In genomic region chr6:47454131-47454574, GRCm38 (mm10) we compare ENCODE assay signal across 8 mouse cellular contexts. TPM values are rescaled to one million over a fixed set of nuclear protein-coding genes. Genes with fewer than 3 reads are reported as not detected.
DNase-seq lines count a peak whose midpoint lies in the region; ATAC-seq and TF ChIP-seq lines count a peak whose summit lies in the region.

No protein-coding gene starts in this region.

- H3K9ac ChIP-seq in hindbrain, postnatal 0 days (replicated peaks; ENCODE audit: low read length), result peak overlapping the region; percentile 100

- no peaks in the 10 kb centered on the region; the same call in 1 of the 2 replicates for H3K4me1 ChIP-seq in hindbrain, postnatal 0 days (ENCODE audit: insufficient read depth, low read length)

- no peaks in the 10 kb centered on the region for H3K36me3 ChIP-seq in hindbrain, postnatal 0 days (ENCODE audit: insufficient read depth, low read length)

- no peaks in the 10 kb centered on the region for H3K9me3 ChIP-seq in hindbrain, postnatal 0 days (ENCODE audit: low read length)

- peak overlapping the region; percentile 79 for H3K4me3 ChIP-seq in hindbrain, postnatal 0 days (ENCODE audit: low read length)

- peak overlapping the region; percentile 92 for H3K27ac ChIP-seq in hindbrain, postnatal 0 days

- no peaks in the 10 kb centered on the region for H3K27me3 ChIP-seq in hindbrain, postnatal 0 days (ENCODE audit: insufficient read depth, low read length)

- peak; percentile 89 for ATAC-seq in hindbrain, postnatal 0 days
- peak; percentile 86 for ATAC-seq in megakaryocyte, adult 5-6 weeks (ENCODE audit: poor library complexity, severe bottlenecking)

- WGBS in hindbrain, postnatal 0 days, result under 1% methylated on average over 47 of the region's 72 CpGs

- peak overlapping the region; percentile 81 for H3K4me2 ChIP-seq in hindbrain, postnatal 0 days (ENCODE audit: low read depth, low read length)

- peak; percentile 20 for DNase-seq in WW6 (ENCODE audit: low read depth, low spot score)
- peak; percentile 80 to 88 for DNase-seq in cerebellum, postnatal 36 days
- peak; percentile 83 for DNase-seq in gastrocnemius, adult 18-20 months (ENCODE audit: low spot score)
- peak; percentile 77 for DNase-seq in hindbrain, postnatal 0 days (ENCODE audit: low spot score)
- DNase-seq in left cerebral cortex, adult 8-10 months (ENCODE audit: low spot score in 2 of 2), result peak; percentile 39 to 46
- DNase-seq in retina, postnatal 7 days (ENCODE audit: low read depth, low spot score), result peak; percentile 61
- peak; percentile 88 for DNase-seq in urinary bladder, postnatal 14 days (ENCODE audit: low spot score)

- TF ChIP-seq CTCF in hindbrain, postnatal 0 days (IDR thresholded peaks at IDR 0.05; ENCODE audit: low read depth), result no peak

RNA-seq across cellular contexts. Expression of gene Cul1, which starts 1.0 kb away (rescaled TPM):
- 10 to 100 TPM; 66.2 to 70.8 TPM for total RNA-seq in gastrocnemius, adult 18-20 months (2021)
- 83.3 and 93.3 TPM in 2 replicates for total RNA-seq in hindbrain, postnatal 0 days (2014; rRNA removed)
- polyA plus RNA-seq in hindbrain, postnatal 0 days (2015; fragmentation: Nextera tagmentation; extraction: Ambion mirVana), result 111 TPM in 2 replicates
- 100 to 1,000 TPM; 105 to 118 (median 113) TPM for total RNA-seq in left cerebral cortex, adult 8-10 months (2022)
- 138 and 160 TPM in 2 replicates for total RNA-seq in megakaryocyte, adult 5-6 weeks (2015)
- total RNA-seq in megakaryocyte, adult 5-6 weeks (2017), result 94.6 and 95.0 TPM in 2 replicates

Comparison
In these comparisons a context has a peak if more than half of its experiments do, and no peak if none do; other contexts are left out.
1. Peak in every context shown above with its lines: DNase-seq, ATAC-seq, H3K4me3 ChIP-seq and H3K27ac ChIP-seq.
2. DNase-seq: peak in every context shown above with its lines; median percentile 88 in urinary bladder, postnatal 14 days; 84 in cerebellum, postnatal 36 days; 83 in gastrocnemius, adult 18-20 months; 77 in hindbrain, postnatal 0 days; 61 in retina, postnatal 7 days; 42 in left cerebral cortex, adult 8-10 months; 20 in WW6.